ENCODE assay signal across 13 mouse cellular contexts in the genomic region with DNA sequence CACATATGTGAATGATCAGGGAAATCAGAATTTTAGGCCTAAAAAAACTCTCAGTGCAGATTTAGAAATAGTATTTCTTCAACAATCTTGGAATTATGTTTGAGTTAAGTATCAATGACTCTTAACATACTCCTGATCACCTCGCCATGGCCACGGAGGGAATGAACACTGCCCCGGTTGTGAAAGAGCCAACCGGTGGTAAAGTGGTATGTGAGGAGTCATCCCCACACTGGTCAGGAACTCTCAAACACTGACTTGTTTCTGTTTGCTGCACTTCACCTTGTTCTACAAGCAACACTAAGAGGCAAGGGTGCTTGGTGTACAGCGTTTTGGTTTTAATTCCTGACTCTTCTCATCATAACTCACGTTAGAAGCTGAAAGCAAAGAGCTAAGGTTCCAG.
A peak's percentile ranks its signal among the peaks of the same experiment; 100 is the strongest.
DNase-seq lines count a peak whose midpoint lies in the region.
"Had no signal": no experiment of that assay in that cellular context is flagged by ENCODE, and none has a peak within 500 bp of the region (broad histone marks: within the 10 kb centered on the region; RNA-seq: fewer than 3 reads in every experiment).

No protein-coding gene starts in this region.

- peak; percentile 64 for DNase-seq in heart, adult 11 months
- no peak for DNase-seq in heart, adult 18-20 months
- DNase-seq in NIH3T3 (ENCODE audit: low read depth) = peak; percentile 58
- peak; percentile 47 for DNase-seq in fibroblast of lung, adult 2 months (ENCODE audit: low read depth)
- DNase-seq in spleen, adult 12 weeks (ENCODE audit: low spot score) = no peak
- DNase-seq: adrenal gland, adult 8-10 months; adrenal gland, postnatal 14 days; adrenal gland, postnatal 36 days; cerebellum, adult 11-12 months; cerebellum, adult 2 months; cerebellum, adult 9-10 months; cerebellum, postnatal 10 days; cerebellum, postnatal 25 days had no signal

Comparison
In these comparisons a context has a peak if more than half of its experiments do, and no peak if none do; other contexts are left out.
1. DNase-seq: peak in heart, adult 11 months (single experiment), NIH3T3 (single experiment) and fibroblast of lung, adult 2 months (single experiment); none in heart, adult 18-20 months (0 of 2) and spleen, adult 12 weeks (single experiment).